Mouse (Mus musculus): Measurements from ENCODE around the gene Atf6.

Gene Atf6

DNA sequence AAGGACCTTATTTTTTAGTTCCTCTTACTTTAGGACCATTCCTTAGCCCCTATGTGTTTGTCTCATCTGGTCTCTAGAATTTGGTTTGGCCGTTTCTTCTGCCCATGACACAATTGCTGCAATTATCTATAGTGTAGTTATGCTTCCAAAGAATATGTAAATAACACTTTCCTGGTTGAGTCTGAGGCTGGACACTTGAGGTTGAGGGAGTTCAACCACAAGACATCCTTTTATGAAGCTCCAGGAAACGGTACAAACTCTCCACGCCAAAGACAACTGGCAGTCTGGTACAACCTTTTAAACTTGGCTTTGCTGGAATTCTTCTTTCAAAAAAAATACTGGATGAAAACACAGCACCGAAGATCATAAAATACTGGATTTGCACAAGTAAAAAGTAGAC is 94.1 kb downstream of the Atf6 start:
- DNase-seq (ENCODE audit: low read depth, low spot score), result no peak

DNA sequence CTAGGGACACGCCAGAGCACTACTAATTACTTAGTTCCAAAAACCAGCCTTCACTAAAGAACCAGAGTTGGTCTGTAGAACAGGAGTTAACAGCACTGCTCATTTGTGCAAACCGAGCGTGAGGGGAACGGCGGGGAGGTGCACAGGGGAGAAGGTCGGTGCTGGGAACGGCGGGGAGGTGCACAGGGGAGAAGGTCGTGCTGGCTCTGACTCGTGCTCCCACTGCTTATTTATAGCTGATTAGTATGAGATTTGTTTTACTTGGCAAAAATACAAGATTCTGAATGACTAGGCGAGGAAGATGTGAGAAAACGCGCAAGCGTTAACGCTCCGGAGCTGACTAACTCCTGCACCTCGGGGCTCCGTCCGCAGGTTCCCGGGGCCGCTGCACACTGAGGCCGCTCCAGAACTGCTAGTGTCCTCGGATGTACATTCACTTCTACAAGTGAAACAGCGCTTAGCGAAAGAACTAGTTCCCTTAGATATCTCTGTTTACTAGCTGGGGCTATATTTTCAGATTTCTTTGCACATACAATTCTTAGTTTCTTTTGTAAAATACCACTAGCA is 96.1 kb downstream of the Atf6 start:
- DNase-seq (ENCODE audit: low read depth, low spot score), result no peak

DNA sequence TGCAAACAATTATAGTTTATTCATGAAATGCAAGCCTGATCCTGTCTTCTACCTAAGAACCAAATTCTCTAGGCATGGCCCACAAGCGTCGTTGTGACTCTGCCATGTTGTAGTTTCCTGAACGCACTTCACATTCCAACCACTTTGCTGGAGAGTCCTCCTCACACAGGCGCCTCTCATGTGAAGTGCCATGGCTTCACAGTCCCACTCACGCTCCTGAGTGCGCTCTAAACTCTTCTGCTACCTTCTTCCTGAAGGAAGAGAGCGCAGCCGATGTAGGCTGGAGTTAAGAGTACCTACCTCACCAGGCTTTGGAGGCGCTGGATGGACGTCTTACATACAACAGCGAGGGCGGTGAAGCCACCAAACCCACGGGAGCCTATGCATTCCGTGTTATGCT is 96.9 kb downstream of the Atf6 start:
- DNase-seq (ENCODE audit: low read depth, low spot score), result no peak

DNA sequence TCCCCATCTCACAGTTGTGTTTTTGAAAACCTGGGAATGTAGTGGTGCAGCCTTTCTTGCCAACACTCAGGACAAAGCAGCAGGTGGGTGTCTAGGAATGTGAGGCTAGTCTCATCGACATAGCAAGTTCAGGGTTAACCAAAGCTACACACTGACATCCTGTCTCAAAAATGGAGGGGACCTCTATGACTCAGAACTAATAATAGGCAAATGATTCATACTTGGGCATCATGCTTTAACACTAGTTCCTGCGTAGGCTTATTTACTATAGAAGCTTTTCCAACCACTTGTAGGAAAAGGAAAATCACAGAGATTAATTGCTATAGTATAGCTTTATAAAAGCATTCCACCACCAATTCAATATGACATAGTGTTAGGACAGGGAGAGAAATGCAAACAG is 100.6 kb downstream of the Atf6 start:
- no peak for DNase-seq (ENCODE audit: low read depth, low spot score)

DNA sequence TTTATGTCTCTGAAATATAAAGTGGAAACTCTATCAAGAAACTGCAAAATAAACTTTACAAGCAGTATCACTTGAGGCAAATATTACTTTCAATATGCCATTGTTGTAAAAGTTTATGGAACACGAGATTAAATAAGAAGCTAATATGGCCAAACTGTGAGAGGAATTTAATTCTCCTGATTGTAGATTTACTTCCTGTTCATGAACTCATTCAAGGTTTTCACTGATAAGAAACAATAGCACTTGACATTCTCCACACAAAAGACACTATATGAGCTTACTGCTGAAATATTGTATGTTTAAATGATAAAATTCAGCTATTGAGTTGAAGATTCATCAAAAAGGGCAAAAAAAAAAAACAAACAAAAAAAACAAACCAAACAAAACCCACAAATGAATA is 102.8 kb downstream of the Atf6 start:
- no peak for DNase-seq (ENCODE audit: low read depth, low spot score)

DNA sequence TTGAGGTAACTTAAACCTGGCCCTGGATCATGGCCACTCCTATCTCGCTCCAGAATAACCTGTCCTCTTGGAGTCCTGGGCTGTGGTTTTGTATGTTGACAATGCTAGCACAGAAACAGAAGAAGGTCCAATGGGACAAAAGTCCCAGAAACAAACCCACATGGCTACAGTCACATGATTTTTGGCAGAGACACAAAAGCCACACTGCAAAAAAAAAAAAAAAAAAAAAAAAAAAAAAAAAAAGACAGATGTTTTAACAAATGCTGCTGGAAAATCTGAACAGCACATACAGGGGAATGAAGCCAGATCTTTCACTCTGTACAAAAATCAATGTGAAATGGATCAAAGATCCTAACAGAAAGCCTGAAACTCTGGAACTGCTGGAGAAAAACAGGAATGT is 105.9 kb downstream of the Atf6 start:
- DNase-seq (ENCODE audit: low read depth, low spot score), result no peak

DNA sequence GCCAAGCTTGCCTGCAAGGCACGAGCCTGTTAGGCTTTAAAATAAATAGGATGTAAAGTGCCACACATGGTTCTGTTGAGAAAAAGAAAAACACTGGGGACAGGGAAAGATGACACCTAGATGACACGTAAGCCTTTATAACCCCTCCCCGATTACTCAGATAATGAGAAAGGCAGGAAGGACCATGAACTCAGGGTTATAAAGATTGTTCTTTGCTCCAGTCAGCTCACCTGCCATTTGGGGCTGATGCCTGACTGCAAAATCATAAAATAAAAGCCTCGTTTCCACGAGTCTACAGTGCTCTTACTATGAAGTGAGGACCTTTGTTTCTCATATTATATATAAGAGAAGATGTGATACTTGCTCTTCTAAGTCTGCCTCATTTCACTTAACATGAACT is 114.0 kb downstream of the Atf6 start:
- DNase-seq (ENCODE audit: low read depth, low spot score), result no peak

DNA sequence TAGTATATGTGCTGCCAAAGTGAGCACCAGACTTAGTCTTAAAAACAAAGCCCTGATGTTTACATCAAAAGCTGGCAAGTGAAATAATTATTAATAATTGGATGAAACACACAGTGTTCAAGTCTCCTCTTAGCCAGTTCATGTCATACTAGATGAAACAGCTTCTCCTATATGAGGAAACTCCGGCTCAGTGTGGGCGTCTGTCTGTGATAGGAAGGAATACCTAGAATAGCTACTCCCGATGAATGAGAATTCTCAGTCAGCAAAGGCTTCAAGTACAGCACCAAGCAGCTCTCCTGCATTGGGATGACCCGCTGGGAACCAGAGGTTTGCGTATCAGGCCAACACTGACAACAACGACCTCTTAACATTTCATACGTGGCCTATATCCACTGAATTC is 115.8 kb downstream of the Atf6 start:
- no peak for DNase-seq (ENCODE audit: low read depth, low spot score)

DNA sequence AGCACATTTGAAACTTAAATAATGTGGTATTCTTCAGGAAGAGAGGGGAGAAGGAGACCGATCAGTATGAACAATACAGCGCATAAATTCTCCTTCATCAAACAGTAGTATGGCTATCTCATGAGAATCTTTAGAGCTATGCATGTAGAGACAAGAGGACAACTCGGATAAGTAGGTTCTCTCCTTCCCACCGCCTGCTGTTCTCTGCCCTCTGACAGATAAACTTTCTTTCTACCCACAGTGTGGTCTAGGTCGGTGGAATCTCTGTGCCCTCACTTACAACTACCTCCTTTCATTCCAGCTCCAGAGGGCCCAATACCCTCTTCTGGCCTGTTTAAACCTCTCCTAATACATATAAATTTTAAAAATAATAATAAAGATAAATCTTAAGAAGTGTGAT is 121.0 kb downstream of the Atf6 start:
- DNase-seq (ENCODE audit: low read depth, low spot score), result no peak

DNA sequence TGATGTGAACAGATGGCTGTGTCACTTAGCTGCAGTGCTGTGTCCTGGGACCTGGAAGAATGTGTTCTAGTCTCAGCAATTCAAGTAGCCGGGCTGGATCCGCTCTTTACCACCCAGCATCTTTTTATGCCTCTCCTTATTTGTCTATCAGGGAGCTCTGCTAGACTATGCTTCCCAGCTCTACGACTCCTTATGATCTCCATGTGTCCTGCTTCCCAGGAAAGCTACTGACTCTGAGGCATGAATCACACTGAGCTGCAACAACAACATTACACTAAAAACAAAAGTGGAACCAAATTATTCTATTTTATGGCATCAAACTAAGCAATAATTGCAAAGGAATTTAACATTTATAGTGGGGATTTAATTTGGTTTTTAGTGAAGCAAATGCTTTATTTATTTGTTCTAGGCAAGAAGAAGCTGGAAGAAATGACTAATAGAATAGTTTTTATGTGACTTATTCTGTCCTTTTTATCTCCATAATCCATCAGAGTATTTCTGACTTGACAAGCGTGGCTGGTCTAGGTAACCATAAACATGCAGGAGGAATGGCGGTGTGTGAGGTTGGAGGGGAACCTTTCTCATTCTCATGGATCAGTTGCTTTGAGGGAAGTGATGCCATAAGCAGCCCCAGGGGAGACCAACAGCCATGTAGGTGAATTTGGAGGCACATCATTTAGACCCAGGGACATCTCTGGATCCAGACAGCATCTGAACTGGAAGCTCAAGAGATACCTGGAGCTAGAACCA is 125.9 kb downstream of the Atf6 start:
- DNase-seq (ENCODE audit: low read depth, low spot score), result no peak

DNA sequence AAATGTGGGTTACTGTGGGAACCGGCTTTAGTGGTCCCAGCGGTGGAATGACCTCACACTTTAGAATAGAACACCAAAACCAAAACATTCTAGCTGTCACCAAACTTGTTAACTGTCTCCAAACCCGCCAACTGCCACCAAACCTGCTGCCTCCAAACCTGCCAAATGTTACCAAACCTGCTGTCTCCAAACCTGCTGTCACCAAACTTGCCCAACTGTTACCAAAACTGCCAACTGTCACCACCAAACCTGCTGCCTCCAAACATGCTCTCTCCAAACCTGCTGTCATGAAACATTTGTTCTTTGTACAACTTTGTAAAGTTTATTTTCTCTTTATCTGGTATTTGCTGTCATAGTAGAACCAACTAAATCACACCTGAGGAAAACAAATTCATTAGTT is 132.7 kb downstream of the Atf6 start:
- no peak for DNase-seq (ENCODE audit: low read depth, low spot score)

DNA sequence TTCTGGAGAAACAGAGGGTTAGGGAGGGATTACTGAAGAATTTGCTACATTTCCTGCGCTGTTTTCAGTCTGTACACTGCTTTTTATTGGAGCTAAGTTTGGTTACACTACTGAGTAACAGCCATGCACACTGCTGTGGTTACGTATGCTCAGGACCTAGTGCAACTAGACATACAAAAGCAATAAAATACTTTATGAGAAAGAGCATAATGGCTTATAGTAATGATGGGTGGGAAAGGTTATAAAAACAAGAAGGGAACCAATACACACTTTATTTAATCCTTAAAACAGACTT is 135.0 kb downstream of the Atf6 start:
- DNase-seq (ENCODE audit: low read depth, low spot score), result no peak

DNA sequence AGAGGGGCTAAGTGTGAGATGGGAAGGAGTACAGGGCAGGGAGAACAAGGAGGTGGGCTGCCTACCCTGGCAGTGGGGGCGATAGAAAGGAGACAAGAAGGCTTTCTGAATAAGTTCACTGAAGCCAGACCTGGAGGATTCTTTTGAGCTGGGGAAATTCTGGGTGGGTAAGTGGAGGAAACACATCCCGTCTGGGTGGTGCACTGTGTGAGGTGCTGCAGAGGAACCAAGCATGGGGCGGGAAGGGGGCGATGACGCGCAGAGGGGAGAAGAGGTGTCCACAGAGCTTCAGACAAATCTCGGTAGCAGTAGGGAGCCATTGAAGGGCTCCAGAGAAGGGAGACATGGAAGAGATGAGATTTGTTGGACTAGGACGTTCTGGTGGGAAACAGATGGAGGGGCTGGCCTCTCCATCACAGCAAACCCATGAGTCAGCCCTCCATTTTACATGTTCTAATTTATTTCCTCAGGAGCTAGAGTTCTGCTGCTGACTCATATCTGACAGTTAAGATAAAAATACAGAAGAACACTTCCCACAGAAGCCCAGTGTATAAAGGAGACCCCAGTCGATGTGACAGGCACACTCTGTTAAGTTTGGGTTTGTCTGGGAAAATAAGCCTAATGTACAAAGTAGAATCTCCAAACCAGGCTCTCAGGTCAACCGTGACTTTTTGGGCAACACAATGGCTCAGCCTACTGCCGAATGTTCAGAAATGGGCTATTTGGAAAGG is 135.5 kb downstream of the Atf6 start:
- no peak for DNase-seq (ENCODE audit: low read depth, low spot score)

DNA sequence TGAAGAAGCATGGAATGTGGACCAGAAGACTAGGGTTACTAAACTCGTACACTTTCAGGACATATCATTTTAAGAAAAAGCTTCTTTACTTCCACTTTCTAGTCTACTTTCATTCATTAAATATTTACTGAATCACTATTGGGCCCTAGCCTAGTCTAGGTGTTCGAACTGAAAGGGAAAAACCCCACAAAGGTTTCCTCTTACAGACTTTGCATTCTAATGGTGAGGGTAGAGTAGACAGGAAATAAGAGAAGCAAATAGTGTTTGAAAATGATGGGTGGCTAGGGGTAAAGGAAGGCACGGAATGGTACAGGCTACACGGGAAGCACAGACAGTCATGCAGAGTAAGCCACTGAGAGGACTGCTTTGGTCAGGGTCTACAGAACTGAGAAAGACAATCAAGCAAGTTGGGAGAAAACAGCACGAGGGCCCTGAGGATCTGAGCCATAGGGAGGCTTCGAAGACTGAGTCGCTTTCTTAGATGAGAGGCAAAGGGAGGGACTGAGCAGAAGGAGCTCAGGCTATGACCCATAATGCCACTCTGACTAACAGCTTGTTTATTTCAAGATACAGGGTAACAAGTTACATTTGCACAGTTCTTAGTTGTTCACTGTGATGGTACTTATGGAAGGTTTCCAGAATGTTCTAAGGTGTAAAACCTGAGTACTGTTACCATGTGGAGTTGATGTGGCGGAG is 138.2 kb downstream of the Atf6 start:
- no peak for DNase-seq (ENCODE audit: low read depth, low spot score)

DNA sequence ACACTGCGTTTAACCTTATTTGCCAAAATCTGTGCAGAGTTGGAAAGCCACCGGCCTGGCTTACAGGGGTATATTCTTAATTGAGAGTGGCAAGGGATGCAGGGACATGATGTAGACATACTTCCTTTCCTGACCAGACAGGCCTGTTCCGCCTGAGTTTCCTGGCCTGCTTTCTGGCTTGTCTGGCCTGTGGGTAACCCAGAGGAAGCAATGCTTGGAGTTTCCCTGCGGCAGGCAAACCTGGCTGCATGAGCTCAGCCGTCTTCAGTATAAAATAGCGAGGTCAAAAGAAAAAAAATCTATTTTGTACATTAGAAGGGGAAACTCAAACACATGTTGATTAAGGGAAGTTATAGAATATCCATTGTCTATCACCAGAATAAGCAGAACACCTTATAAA is 139.0 kb downstream of the Atf6 start:
- DNase-seq (ENCODE audit: low read depth, low spot score), result no peak

DNA sequence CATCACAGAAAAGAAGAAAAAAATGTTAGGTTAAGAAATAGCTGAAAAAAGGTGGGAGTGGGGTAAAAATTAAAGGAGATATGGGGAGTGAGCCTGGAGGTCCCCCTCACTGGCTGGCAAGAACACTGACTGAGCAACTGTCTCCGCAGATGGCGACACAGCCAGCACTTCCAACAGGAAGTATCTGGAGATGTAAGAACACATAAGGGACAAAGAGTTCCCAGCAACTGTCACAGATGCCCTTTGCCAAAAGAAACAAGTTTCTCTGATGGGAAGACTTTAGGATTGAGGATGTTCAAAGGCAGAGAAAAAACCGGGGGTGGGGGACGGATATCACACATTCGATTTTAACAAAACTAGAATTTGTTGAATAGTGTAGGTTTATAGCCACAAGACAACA is 146.0 kb downstream of the Atf6 start:
- peak; percentile 51 for DNase-seq (ENCODE audit: low read depth, low spot score)

DNA sequence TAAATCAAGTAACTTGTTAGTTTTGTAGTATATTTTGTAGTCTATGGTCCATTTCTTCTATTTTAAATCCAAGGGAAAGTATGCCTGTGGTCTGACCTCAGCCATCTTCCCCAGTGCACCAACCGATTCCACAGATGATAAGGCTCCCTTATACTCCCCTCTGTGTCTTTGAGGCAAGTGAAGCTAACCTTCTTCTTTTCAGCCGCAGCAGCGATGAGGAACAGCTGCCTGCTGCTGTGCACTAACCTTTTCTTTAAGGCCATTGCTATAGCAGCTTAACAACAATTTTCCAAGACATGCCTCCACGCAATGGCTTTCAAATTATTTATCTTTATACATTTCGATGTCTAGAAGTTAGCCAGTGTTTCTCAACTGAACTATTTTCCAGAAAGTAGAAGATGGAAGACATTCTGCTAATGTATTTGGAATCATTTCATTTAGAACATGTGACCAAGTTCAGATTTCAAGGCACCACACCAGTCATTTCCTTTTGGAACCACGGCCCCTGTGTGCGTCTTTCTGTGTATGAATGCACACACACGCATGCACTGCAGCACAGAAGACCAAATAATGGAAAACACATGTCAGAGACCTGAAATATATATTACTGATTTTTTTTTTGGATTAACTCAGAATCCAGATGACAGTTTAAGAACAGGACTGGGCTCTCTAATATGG is 149.3 kb downstream of the Atf6 start:
- no peak for DNase-seq (ENCODE audit: low read depth, low spot score)

DNA sequence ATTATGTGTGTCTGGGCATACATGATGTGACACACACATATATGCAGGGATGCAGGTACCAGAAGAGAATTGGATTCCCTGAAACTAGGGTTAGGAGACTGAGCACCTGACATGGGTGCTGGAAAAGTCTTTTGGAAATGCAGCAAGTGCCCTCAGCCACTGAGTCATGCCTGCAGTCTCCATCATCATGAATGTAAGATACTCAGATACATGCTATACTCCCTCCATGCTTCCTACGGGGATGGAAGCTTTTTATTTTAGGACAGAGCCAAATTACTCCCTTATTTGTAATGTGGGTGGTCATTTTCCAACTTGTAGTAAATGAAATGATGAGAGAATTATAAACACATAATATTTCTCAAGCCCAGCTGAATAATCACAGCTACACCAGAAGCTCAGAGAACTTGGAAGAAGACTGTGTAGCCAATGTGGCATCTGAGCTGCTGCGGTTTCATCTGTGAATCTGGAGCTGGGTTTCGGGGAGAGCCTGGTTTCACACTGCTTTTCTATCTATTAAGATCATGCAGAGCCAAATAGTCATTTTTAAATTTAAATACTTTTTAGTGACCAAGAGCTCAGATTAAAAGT is 150.2 kb downstream of the Atf6 start:
- no peak for DNase-seq (ENCODE audit: low read depth, low spot score)

DNA sequence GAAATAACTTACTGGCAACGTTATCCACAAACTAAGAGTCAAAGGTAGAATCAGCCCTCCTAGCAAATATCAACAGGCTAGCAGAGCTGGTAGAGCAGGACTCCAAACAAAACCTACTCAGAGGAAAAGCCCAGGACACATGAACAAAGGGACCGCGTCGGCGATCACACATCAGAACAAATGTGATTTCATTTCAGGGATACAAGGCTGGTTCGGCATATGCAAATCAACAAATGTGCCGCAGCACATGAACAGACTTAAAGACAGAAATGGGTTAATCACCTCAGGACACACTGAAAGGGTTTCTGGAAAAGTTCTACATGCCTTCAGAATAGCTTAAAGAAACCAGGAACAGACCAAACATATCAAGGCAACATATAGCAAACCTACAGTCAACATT is 155.8 kb downstream of the Atf6 start:
- no peak for DNase-seq (ENCODE audit: low read depth, low spot score)

DNA sequence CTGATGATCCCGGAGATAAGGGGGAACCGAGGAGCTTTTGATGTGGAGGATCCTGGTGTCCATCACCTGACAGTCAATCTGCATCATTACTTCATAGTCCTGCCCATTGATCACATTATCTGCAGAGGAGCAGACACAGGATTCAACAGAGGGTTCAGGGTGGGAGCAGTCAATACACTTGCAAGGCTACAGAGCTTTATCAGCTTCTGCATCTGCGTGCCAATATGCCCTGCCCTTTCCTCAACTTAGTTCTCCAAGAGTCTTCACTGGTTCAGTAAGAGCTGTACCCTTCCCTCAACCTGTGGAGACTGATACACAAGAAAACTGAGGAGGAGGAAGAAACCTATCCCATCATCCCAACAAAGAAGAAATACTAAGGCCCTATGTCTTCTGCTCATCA is 157.6 kb downstream of the Atf6 start:
- DNase-seq (ENCODE audit: low read depth, low spot score), result no peak

DNA sequence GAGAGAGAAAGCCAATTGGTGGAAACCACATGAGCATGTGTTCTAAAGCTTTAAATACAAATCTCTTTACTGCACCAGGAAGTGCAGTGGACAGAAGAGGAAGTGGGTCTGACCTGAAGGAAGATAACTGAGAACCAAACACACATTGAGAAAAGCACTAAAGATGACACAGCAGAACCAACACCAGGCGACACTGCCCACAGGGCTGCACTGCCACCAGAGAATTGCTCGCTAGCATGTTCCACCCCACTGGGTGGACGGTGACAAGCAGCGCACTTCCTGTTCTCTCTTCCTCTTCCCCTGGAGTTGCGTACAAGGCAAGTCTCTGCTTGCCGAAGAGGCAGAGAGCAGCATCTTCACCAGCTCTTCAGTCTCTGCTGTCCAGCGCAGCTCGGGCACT is 158.1 kb downstream of the Atf6 start:
- no peak for DNase-seq (ENCODE audit: low read depth, low spot score)

DNA sequence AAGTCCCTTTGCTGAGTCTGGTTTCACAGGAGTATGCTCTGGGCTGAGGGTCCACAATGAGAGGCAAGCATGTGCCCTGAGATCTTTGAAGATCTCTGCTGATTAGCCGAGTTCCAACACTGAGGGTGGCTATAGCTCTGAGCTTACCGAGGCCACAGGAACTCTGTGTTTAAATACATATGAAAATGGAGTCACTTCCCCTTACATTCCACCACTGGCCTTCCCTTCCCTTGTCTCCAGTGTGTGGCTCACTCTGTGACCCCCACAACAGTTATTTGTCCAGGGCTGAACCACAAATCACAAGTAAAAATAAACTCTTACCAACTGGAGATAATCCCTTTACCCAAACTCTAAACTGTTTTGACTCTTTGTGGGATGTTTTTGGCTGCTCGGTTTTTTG is 158.5 kb downstream of the Atf6 start:
- DNase-seq (ENCODE audit: low read depth, low spot score), result no peak

Measured in brain, embryonic 18.5 days (tissue).